Mouse (Mus musculus): ENCODE data around the gene Zc3h10.

- TF ChIP-seq CTCF (IDR thresholded peaks at IDR 0.05; ENCODE audit: control insufficient read depth, insufficient read depth, low read length) (no peak), POLR2A (IDR thresholded peaks at IDR 0.05; ENCODE audit: borderline replicate concordance, control insufficient read depth, low read depth, low read length) (no peak)
Measured at GRCm38 (mm10) chr10:128588775-128589463, 41.3 kb upstream of the Zc3h10 start.

Data from bone marrow, adult 2 months (tissue).